Mouse (Mus musculus): Measurements from ENCODE around the gene Tbc1d10a. TPM values are rescaled to one million over a fixed set of nuclear protein-coding genes. Genes with fewer than 3 reads are reported as not detected.

The Tbc1d10a gene
- polyA plus RNA-seq, 1 experiment from 2014 or later, result 50.9 TPM

GRCm38 (mm10) chr11:4153694-4154093 is 32.9 kb upstream of the Tbc1d10a start:
- TF ChIP-seq CTCF (IDR thresholded peaks at IDR 0.05), result no peak
- DNase-seq (ENCODE audit: low read depth, low spot score) (no peak), ATAC-seq (no peak)
- POLR2A ChIA-PET, result no interaction called here
- no peaks in the 10 kb centered on the region for H3K27me3 ChIP-seq
- in situ Hi-C loops (cut with MboI; ENCODE audit: low pct_unique_long_range_greater_than_20kb), result no loop called here
- CTCF ChIA-PET, result interaction anchor here (2.0 kb wide), 1 partner anchor 19 kb away, joined by 6 read pairs; the partner anchor contains the start of gene Rnf215

- TF ChIP-seq CTCF (IDR thresholded peaks at IDR 0.05), result no peak
- no peak for DNase-seq (ENCODE audit: low read depth, low spot score)
- ATAC-seq, result no peak
- ChIA-PET POLR2A (no interaction called here), CTCF (no interaction called here)
- H3K27me3 ChIP-seq, result no peaks in the 10 kb centered on the region
- in situ Hi-C loops (cut with MboI; ENCODE audit: low pct_unique_long_range_greater_than_20kb), result no loop called here
These were observed 30.9 kb upstream of the Tbc1d10a start for GRCm38 (mm10) chr11:4155641-4156040.

- ChIA-PET CTCF (interaction anchor here (1.2 to 1.4 kb wide), 2 partner anchors 9 to 17 kb away, joined by 3 read pairs; no protein-coding TSS in a partner anchor), POLR2A (no interaction called here)
- DNase-seq (ENCODE audit: low read depth, low spot score) (no peak), ATAC-seq (no peak)
- no peak for TF ChIP-seq CTCF (IDR thresholded peaks at IDR 0.05)
- H3K27me3 ChIP-seq, result no peaks in the 10 kb centered on the region
- in situ Hi-C loops (cut with MboI; ENCODE audit: low pct_unique_long_range_greater_than_20kb), result no loop called here
These were observed 27.9 kb upstream of the Tbc1d10a start for GRCm38 (mm10) chr11:4158676-4159075.

- in situ Hi-C loops (cut with MboI; ENCODE audit: low pct_unique_long_range_greater_than_20kb), result no loop called here
- POLR2A ChIA-PET, result interaction anchor here (1.1 to 2.0 kb wide), 3 partner anchors 17 to 22 kb away, joined by 3 to 5 read pairs (median 4); no protein-coding TSS in a partner anchor
- CTCF ChIA-PET, result interaction anchor here (1.1 to 1.5 kb wide), 4 partner anchors 10 to 36 kb away, joined by 3 to 4 read pairs (median 3); no protein-coding TSS in a partner anchor
- DNase-seq (ENCODE audit: low read depth, low spot score), result peak; percentile 47
- H3K27me3 ChIP-seq, result no peaks in the 10 kb centered on the region
- no peak for TF ChIP-seq CTCF (IDR thresholded peaks at IDR 0.05)
- peak; percentile 95 for ATAC-seq
These were observed 26.5 kb upstream of the Tbc1d10a start, which contains the start of the genes Ccdc157 and Sf3a1 for GRCm38 (mm10) chr11:4159808-4160708. TSS of gene Ccdc157 (minus strand) at chr11:4160293. TSS of gene Sf3a1 (plus strand) at chr11:4160350.

- no peak for TF ChIP-seq CTCF (IDR thresholded peaks at IDR 0.05)
- DNase-seq (ENCODE audit: low read depth, low spot score) (no peak), ATAC-seq (no peak)
- in situ Hi-C loops (cut with MboI; ENCODE audit: low pct_unique_long_range_greater_than_20kb), result no loop called here
- ChIA-PET CTCF (interaction anchor here (1.1 to 1.5 kb wide), 3 partner anchors 9 to 59 kb away, joined by 3 to 4 read pairs (median 3); no protein-coding TSS in a partner anchor), POLR2A (interaction anchor here (0.6 to 2.0 kb wide), 2 partner anchors 18 to 44 kb away, joined by 3 to 5 read pairs; no protein-coding TSS in a partner anchor)
- H3K27me3 ChIP-seq, result no peaks in the 10 kb centered on the region
These were observed 25.7 kb upstream of the Tbc1d10a start for GRCm38 (mm10) chr11:4160758-4161480.

- in situ Hi-C loops (cut with MboI; ENCODE audit: low pct_unique_long_range_greater_than_20kb), result no loop called here
- DNase-seq (ENCODE audit: low read depth, low spot score), result no peak
These were observed 21.9 kb upstream of the Tbc1d10a start for GRCm38 (mm10) chr11:4164701-4165100.

GRCm38 (mm10) chr11:4166467-4167090 is 20.0 kb upstream of the Tbc1d10a start:
- no peak for DNase-seq (ENCODE audit: low read depth, low spot score)
- no peak for TF ChIP-seq CTCF (IDR thresholded peaks at IDR 0.05)
- ChIA-PET POLR2A (interaction anchor here (1.3 kb wide), 1 partner anchor 12 kb away, joined by 5 read pairs; no protein-coding TSS in a partner anchor), CTCF (interaction anchor here (0.8 to 1.6 kb wide), 3 partner anchors 8 to 24 kb away, joined by 3 to 4 read pairs (median 3); no protein-coding TSS in a partner anchor)
- in situ Hi-C loops (cut with MboI; ENCODE audit: low pct_unique_long_range_greater_than_20kb), result no loop called here
- ATAC-seq, result no peak
- H3K27me3 ChIP-seq, result no peaks in the 10 kb centered on the region

More at GRCm38 (mm10) chr11:4164701-4165100, 21.9 kb upstream of the Tbc1d10a start:
- CTCF ChIA-PET, result no interaction called here
- POLR2A ChIA-PET, result no interaction called here
- no peak for ATAC-seq
- H3K27me3 ChIP-seq, result no peaks in the 10 kb centered on the region
- no peak for TF ChIP-seq CTCF (IDR thresholded peaks at IDR 0.05)

GRCm38 (mm10) chr11:4174586-4174985 is 12.0 kb upstream of the Tbc1d10a start:
- ChIA-PET CTCF (interaction anchor here (1.1 kb wide), 2 partner anchors 9 to 45 kb away, joined by 3 to 4 read pairs; no protein-coding TSS in a partner anchor), POLR2A (interaction anchor here (1.3 kb wide), 1 partner anchor 8 kb away, joined by 4 read pairs; no protein-coding TSS in a partner anchor)
- no peaks in the 10 kb centered on the region for H3K27me3 ChIP-seq
- DNase-seq (ENCODE audit: low read depth, low spot score) (no peak), ATAC-seq (no peak)
- TF ChIP-seq CTCF (IDR thresholded peaks at IDR 0.05), result no peak
- in situ Hi-C loops (cut with MboI; ENCODE audit: low pct_unique_long_range_greater_than_20kb), result no loop called here

- no peak for DNase-seq (ENCODE audit: low read depth, low spot score)
These were observed 8.9 kb upstream of the Tbc1d10a start for GRCm38 (mm10) chr11:4177716-4178115.

More at GRCm38 (mm10) chr11:4177716-4178115, 8.9 kb upstream of the Tbc1d10a start:
- no peaks in the 10 kb centered on the region for H3K27me3 ChIP-seq
- in situ Hi-C loops (cut with MboI; ENCODE audit: low pct_unique_long_range_greater_than_20kb), result no loop called here
- POLR2A ChIA-PET, result interaction anchor here (1.2 to 1.7 kb wide), 2 partner anchors 12 to 18 kb away, joined by 3 to 5 read pairs; partner anchors contain the start of genes Ccdc157 and Sf3a1
- ATAC-seq, result no peak
- TF ChIP-seq CTCF (IDR thresholded peaks at IDR 0.05), result no peak
- CTCF ChIA-PET, result no interaction called here
